Mouse (Mus musculus) limb, embryonic 10.5 days (tissue): ENCODE measurements around the gene 4933434E20Rik. TPM values are rescaled to one million over a fixed set of nuclear protein-coding genes. Genes with fewer than 3 reads are reported as not detected.

Experiments
- DNase-seq: peaks from one replicate; pipeline ENCODE4 v3.0.0-alpha.2; 2017; ENCODE audit warnings: low spot score
- H3K27ac ChIP-seq: fragments of 300-500 bp; sonication (generic); 2 replicates; pipeline ENCODE4 v1.5.1; 2016; ENCODE audit warnings: mild to moderate bottlenecking
- H3K27me3 ChIP-seq: fragments of 300-500 bp; sonication (generic); 2 replicates; pipeline ENCODE4 v1.6.1; 2016; ENCODE audit warnings: low read depth, mild to moderate bottlenecking; ENCODE audit not compliant: poor library complexity, severe bottlenecking
- H3K36me3 ChIP-seq: fragments of 300-500 bp; sonication (generic); 2 replicates; pipeline ENCODE4 v1.6.1; 2016; ENCODE audit warnings: mild to moderate bottlenecking, moderate library complexity
- H3K4me1 ChIP-seq: fragments of 300-500 bp; sonication (generic); 2 replicates; pipeline ENCODE4 v1.6.1; 2016
- H3K4me3 ChIP-seq: fragments of 300-500 bp; sonication (generic); 2 replicates; pipeline ENCODE4 v1.5.1; 2016; ENCODE audit warnings: mild to moderate bottlenecking, moderate library complexity
- H3K9me3 ChIP-seq: fragments of 300-500 bp; sonication (generic); replicated peaks from 2 replicates; pipeline ENCODE4 v1.6.1; 2016; ENCODE audit warnings: mild to moderate bottlenecking
- WGBS: fragments of 180-500 bp; shearing (Covaris S2); methylation state at CpG from one replicate; pipeline ENCODE4 v1.1.7; 2016; 5-methylcytosine and 5-hydroxymethylcytosine counted together
- polyA plus RNA-seq: library from polyadenylated mRNA; unstranded; fragments of >200 nt; fragmentation: Nextera tagmentation; extraction: Ambion mirVana; gene quantifications from 2 replicates; pipeline ENCODE4 v1.2.1, GENCODE M21; 2016

The 4933434E20Rik gene
- polyA plus RNA-seq, 1 experiment from 2014 or later = 171 TPM

DNA sequence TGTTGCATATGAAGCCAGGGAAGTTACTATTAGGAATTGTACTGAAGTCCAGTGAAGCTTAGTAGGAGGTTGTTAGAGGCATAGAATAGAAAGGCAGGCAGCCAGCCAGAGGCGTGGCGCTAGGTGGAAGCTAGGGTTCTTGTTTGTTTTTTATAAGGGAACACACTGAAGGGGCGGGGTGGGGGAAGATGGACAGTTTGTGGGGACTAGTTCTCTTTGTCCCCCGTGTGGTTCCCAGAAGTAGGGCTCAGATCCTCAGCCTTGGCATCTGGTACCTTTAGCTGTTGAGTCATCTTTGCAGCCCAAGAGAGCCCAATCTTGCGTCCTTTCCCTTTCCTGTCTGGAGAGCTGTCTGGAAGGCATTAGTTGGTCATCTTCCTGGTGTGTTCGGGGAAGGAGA lies 33.8 kb downstream of the 4933434E20Rik start:
- DNase-seq = no peak
- H3K9me3 ChIP-seq = no peaks in the 10 kb centered on the region
- H3K27ac ChIP-seq = no peak overlapping the region
- H3K36me3 ChIP-seq = peaks cover 88% of the 10 kb centered on the region
- H3K27me3 ChIP-seq = no peaks in the 10 kb centered on the region
- H3K4me1 ChIP-seq = peaks cover 36% of the 10 kb centered on the region
- 93% methylated on average over 6 of the region's 6 CpGs for WGBS
- no peak overlapping the region for H3K4me3 ChIP-seq

DNA sequence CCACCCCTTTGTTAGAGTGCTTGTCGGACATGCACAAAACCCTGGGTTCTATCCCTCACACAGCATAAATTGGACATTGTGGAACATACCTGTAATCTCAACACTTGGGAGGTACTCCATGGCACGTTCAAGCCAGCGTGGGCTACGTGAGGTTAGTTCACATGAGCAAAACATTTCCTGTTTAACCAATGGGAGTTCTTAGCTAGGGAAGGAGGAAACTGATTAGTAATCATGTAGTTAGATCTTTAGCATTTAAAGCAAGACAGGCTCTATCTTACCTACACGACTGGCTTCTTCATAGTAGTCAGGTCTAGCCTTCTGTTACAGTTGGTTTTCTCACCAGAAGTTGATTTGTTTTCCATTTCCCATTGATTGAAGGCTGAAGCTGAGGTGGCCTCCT lies 34.6 kb downstream of the 4933434E20Rik start:
- Histone ChIP-seq H3K27me3 (no peaks in the 10 kb centered on the region), H3K27ac (no peak overlapping the region), H3K4me3 (no peak overlapping the region), H3K9me3 (no peaks in the 10 kb centered on the region), H3K36me3 (peaks cover 96% of the 10 kb centered on the region), H3K4me1 (peaks cover 33% of the 10 kb centered on the region)
- 93% methylated on average over 5 of the region's 5 CpGs for WGBS
- no peak for DNase-seq

DNA sequence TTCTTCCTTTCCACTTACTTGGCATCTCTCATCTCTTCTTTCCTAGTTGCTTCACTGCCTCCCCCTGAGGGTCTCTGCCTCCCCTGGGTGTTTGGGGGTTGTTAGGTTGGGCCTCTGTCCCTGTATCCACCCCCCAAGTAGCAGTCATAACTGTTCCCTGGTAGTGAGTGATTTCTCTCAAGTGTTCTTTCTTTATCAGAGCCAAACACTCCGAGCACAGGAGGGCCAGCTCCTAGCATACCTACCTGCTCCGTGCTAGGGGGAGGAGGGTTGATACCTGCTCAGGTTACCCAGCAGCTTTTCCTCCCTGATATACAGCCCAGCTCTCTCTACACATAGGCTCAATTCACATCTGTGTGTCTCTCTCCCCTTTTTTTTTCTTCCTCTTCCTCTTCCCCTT lies 37.2 kb downstream of the 4933434E20Rik start:
- DNase-seq = no peak
- WGBS = 95% methylated on average over 2 of the region's 2 CpGs
- Histone ChIP-seq H3K27me3 (no peaks in the 10 kb centered on the region), H3K4me1 (peaks cover 10% of the 10 kb centered on the region), H3K9me3 (no peaks in the 10 kb centered on the region), H3K4me3 (no peak overlapping the region), H3K27ac (no peak overlapping the region), H3K36me3 (peaks cover 100% of the 10 kb centered on the region)

DNA sequence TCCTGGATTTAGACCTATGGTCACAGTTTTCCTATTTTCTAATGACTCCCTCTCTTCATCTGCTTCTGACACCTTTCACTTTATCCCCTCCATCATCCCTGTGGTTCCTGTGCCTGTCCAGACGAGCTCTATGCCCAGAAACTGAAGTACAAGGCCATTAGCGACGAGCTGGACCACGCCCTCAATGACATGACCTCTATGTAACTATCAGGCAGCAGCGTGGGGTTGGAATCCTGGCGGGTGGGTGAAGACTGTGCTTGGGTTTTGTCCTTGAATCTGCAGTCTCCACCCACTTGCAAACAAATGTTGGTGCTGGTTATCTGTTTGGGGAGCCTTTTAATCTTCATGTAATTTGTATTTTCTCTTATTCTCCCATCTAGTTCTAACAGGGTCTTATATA lies 39.5 kb downstream of the 4933434E20Rik start:
- Histone ChIP-seq H3K36me3 (peaks cover 100% of the 10 kb centered on the region), H3K4me1 (no peaks in the 10 kb centered on the region), H3K9me3 (no peaks in the 10 kb centered on the region), H3K27me3 (no peaks in the 10 kb centered on the region), H3K4me3 (no peak overlapping the region), H3K27ac (no peak overlapping the region)
- 90% methylated on average over 6 of the region's 6 CpGs for WGBS
- DNase-seq = no peak

DNA sequence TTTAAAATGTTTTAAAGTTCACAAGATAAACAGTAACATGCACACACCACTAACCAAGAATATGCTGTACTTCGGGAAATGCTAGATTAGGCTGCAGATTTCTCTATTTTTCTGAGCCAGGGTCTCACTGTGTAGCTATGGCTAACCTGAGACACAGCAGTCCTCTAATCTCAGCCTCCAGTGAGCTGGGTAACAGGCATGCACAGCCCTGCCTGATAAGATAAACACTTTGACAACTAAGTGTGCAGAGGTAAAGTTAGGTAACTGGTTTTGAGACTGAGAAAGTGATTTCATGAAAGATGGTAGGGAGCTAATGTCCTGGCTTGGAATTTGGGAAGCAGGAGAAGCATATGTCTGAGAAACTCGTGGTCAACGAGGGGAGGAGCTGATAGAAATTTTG lies 43.0 kb downstream of the 4933434E20Rik start:
- 95% methylated on average over 3 of the region's 3 CpGs for WGBS
- H3K4me1 ChIP-seq = no peaks in the 10 kb centered on the region
- H3K27me3 ChIP-seq = no peaks in the 10 kb centered on the region
- H3K9me3 ChIP-seq = no peaks in the 10 kb centered on the region
- peaks cover 100% of the 10 kb centered on the region for H3K36me3 ChIP-seq
- DNase-seq = no peak
- no peak overlapping the region for H3K4me3 ChIP-seq
- H3K27ac ChIP-seq = no peak overlapping the region

DNA sequence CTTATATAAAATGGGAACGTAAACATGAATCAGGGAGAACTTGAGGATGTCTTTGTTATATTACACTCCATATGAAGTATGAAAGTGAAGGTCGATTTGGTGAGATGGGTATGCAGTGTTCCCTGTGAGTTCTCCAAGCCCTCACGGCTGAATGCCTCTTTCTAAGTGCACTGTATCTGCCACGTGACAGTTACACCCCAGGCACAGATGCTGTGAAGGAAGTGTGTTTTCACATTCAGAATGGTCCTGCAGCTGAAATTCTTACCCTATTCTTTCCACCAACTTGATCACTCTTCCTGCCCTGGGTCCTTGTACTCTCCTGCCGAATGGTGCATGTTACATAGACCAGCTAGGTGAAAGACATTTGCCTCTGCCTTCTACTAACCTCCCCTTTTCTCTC lies 46.5 kb downstream of the 4933434E20Rik start:
- Histone ChIP-seq H3K36me3 (peaks cover 93% of the 10 kb centered on the region), H3K9me3 (no peaks in the 10 kb centered on the region), H3K4me3 (no peak overlapping the region), H3K4me1 (no peaks in the 10 kb centered on the region), H3K27ac (no peak overlapping the region), H3K27me3 (no peaks in the 10 kb centered on the region)
- DNase-seq = no peak
- WGBS = 91% methylated on average over 5 of the region's 5 CpGs

DNA sequence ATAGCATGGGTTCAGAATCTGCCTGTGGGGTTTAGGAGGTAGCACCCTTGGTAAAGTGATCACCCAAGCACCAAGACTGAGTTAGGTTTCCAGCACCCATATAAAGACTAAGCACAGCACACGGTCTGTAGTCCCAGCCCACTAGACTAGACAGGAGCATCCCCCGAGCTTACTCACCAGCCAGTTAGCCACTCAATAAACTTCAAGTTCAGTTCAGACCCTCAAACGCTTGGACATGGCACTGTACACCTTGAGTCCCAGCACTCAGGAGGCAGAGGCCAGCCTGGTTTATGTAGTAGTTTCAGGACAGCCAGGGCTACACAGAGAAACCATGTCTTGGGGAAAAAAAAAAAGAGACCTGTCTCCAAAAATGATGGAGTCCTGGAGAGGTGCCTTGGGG lies 49.6 kb downstream of the 4933434E20Rik start:
- no peaks in the 10 kb centered on the region for H3K9me3 ChIP-seq
- WGBS = 91% methylated on average over 3 of the region's 3 CpGs
- H3K27ac ChIP-seq = no peak overlapping the region
- H3K36me3 ChIP-seq = peaks cover 69% of the 10 kb centered on the region
- H3K4me3 ChIP-seq = no peak overlapping the region
- H3K27me3 ChIP-seq = no peaks in the 10 kb centered on the region
- DNase-seq = no peak
- no peaks in the 10 kb centered on the region for H3K4me1 ChIP-seq

DNA sequence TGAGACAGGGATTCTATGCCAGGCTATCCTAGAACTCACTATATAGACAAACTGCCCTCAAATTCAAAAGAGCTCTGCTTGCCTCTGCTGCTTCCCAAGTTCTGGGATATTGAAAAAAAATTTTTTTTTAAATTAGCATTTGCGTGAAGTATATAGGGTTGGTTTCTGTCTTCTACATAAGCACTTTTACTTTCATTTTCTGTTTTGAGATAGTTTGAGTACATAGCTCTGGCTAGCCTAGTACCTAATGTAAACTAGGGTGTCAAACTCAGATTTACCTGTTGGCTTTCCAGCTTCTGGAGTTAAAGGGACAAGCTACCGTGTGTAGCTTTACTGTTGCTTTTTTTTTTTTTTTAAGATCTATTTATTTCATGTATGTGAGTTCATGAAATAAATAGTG lies 50.2 kb downstream of the 4933434E20Rik start:
- peaks cover 63% of the 10 kb centered on the region for H3K36me3 ChIP-seq

DNA sequence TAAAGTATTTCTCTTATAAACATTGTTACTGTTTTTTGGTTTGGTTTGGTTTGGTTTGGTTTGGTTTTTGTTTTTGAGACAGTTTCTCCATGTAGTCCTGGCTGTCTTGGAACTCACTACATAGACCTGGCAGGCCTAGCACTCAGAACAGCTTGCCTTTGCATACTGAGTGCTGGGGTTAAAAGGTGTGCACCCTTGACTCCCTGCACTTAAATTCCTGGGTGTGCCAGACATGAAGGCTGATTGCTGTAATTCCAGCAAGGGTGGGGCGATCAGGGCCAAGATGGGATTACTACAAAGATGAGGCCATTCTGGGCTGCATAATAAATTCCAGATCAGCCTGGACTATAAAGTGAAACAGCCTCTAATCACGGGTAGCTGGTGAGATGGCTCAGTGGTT lies 50.8 kb downstream of the 4933434E20Rik start:
- no peak for DNase-seq
- H3K36me3 ChIP-seq = peaks cover 57% of the 10 kb centered on the region
- H3K27me3 ChIP-seq = no peaks in the 10 kb centered on the region
- no peak overlapping the region for H3K27ac ChIP-seq
- 63% methylated on average over 2 of the region's 2 CpGs for WGBS
- no peaks in the 10 kb centered on the region for H3K4me1 ChIP-seq
- no peaks in the 10 kb centered on the region for H3K9me3 ChIP-seq
- H3K4me3 ChIP-seq = no peak overlapping the region

More for the DNA sequence above, 50.2 kb downstream of the 4933434E20Rik start:
- H3K27me3 ChIP-seq = no peaks in the 10 kb centered on the region
- 97% methylated on average over 2 of the region's 2 CpGs for WGBS
- no peak for DNase-seq
- H3K4me3 ChIP-seq = no peak overlapping the region
- H3K9me3 ChIP-seq = no peaks in the 10 kb centered on the region
- no peak overlapping the region for H3K27ac ChIP-seq
- H3K4me1 ChIP-seq = no peaks in the 10 kb centered on the region

DNA sequence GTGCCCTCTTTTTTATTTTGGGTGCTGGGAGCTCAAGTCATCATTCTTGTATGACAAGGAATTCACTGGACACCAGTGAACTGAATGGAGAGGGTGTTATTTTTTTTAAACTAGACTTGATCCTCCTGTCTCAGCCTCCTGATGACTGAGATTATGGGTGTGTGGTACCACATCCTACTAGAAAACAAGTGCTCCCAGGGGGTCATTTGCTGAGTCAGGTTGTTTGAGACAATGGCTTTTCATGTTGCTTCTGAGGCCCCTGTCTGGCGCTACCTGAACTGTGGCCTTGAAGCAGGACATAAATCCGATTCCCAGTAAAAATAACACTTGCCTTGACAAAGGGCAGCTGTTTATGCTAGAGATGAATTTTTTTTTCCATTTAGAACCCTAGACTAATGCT lies 51.7 kb downstream of the 4933434E20Rik start:
- H3K36me3 ChIP-seq = peaks cover 48% of the 10 kb centered on the region
- no peaks in the 10 kb centered on the region for H3K27me3 ChIP-seq
- no peak overlapping the region for H3K27ac ChIP-seq
- no peaks in the 10 kb centered on the region for H3K4me1 ChIP-seq
- H3K9me3 ChIP-seq = no peaks in the 10 kb centered on the region
- no peak for DNase-seq
- 91% methylated on average over 2 of the region's 2 CpGs for WGBS
- H3K4me3 ChIP-seq = no peak overlapping the region

DNA sequence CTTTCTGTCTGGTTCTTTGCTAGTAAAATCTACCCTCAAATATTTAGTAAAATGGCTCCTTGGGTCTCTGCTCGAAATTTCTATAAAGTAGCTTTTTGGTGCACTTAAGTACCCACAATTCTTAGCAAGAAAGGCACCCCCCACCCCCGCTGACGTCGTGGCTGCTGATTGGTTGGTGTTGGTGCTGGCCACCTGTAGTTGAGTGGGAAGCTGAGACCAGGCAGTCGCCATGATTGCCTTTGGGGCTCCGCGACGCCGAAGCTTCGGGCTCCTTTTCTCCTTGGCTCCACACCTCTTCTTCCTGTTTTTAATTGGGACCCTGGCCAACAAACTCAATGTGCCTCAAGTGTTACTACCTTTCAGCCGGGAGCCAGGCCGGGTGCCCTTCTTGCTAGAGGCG lies 52.5 kb downstream of the 4933434E20Rik start, which contains the start of gene Nup210l:
Gene Nup210l, plus strand, starts transcription at position 195 of the 400 bp plus-strand sequence.
- WGBS = 85% methylated on average over 13 of the region's 13 CpGs
- peaks cover 40% of the 10 kb centered on the region for H3K36me3 ChIP-seq

DNA sequence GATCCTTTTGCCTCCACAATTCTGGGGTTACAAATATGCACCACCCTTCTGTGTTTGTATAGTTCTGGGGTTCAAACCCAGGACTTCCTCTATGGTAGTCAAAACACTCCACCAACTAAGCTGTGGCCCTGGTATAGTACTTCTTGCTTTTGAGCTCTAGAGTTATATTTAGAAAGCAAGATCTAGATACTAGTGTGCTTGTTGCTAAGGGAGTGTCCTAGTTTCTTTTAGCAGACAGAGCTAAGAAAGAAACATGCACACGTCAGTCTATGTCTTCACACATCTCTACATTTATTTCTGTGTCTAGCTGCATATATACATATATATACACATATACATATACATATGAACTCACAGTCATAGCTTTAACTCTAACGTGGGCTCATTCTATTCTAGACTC lies 60.3 kb downstream of the 4933434E20Rik start:
- Histone ChIP-seq H3K9me3 (no peaks in the 10 kb centered on the region), H3K4me3 (no peak overlapping the region), H3K27ac (no peak overlapping the region), H3K4me1 (no peaks in the 10 kb centered on the region), H3K36me3 (no peaks in the 10 kb centered on the region), H3K27me3 (no peaks in the 10 kb centered on the region)
- WGBS = 83% methylated on average over 2 of the region's 2 CpGs
- DNase-seq = no peak

More for the DNA sequence above, 52.5 kb downstream of the 4933434E20Rik start, which contains the start of gene Nup210l:
- H3K4me1 ChIP-seq = no peaks in the 10 kb centered on the region
- H3K4me3 ChIP-seq = no peak within 1 kb of the TSS
- no peaks in the 10 kb centered on the region for H3K9me3 ChIP-seq
- H3K27me3 ChIP-seq = no peaks in the 10 kb centered on the region
- DNase-seq = no peak
- no peak within 1 kb of the TSS for H3K27ac ChIP-seq

DNA sequence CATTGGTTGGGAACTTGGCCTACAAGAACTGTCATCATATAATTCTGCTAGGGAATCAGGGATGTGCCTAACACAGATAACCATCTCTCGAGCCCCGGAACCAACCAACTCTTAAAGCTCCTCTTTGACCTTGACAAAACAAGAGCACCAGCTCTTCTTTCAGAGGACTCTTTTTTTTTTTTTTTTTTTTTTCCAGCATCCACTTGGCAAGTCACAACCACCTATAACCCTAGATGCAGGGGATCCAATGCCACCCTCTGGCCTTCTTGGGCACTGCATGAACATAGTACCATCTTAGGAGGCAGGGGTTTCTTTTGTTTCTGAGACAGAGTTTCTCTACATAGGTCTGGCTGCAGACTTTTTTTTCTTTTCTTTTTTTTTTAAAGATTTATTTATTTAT lies 62.9 kb downstream of the 4933434E20Rik start:
- Histone ChIP-seq H3K4me3 (no peak overlapping the region), H3K36me3 (no peaks in the 10 kb centered on the region)
- WGBS = 87% methylated on average over 2 of the region's 2 CpGs

DNA sequence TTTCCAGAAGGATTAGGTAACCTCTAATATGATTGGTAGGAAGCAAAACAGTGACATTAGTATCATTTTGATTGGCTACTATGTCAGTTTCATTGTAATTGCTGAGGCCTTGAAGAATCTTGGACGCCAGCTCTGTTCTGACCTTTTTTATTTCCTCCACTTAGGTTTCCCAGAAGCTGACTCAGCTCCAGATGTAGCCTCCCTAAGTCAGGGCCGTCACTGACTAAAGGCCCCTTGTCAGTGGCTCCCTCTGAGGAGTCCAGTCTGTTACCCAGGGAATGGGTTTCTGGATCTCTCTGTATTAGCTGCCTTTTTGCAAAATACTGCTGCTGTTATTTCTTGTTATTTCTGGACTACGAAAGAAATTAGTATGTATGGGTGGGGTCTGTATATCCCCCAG lies 64.1 kb downstream of the 4933434E20Rik start:
- H3K4me1 ChIP-seq = no peaks in the 10 kb centered on the region
- H3K27ac ChIP-seq = no peak overlapping the region
- H3K4me3 ChIP-seq = no peak overlapping the region
- H3K27me3 ChIP-seq = no peaks in the 10 kb centered on the region
- 87% methylated on average over 3 of the region's 3 CpGs for WGBS
- DNase-seq = no peak
- no peaks in the 10 kb centered on the region for H3K9me3 ChIP-seq
- H3K36me3 ChIP-seq = no peaks in the 10 kb centered on the region

More for the DNA sequence above, 62.9 kb downstream of the 4933434E20Rik start:
- Histone ChIP-seq H3K9me3 (no peaks in the 10 kb centered on the region), H3K4me1 (no peaks in the 10 kb centered on the region), H3K27ac (no peak overlapping the region), H3K27me3 (no peaks in the 10 kb centered on the region)
- DNase-seq = no peak
